Mouse (Mus musculus) midbrain, embryonic 13.5 days (tissue): ENCODE results near the gene Pih1d1. TPM values are rescaled to one million over a fixed set of nuclear protein-coding genes. Genes with fewer than 3 reads are reported as not detected.
"Not testable (repeated sequence)": the region's sequence is repeated elsewhere in the genome, so short reads cannot be mapped to it uniquely, and the experiment has no call there.

ENCODE experiments used
- ATAC-seq: fragments of 200-750 bp; cut with Nextera tagmentation; 2 replicates; pipeline ENCODE4 v1.8.0; 2017; ENCODE audit warnings: mild to moderate bottlenecking, moderate TSS enrichment, moderate library complexity
- H3K27ac ChIP-seq: fragments of 300-500 bp; sonication (generic); 2 replicates; pipeline ENCODE4 v1.5.1; 2015; ENCODE audit warnings: inconsistent platforms, mild to moderate bottlenecking, moderate library complexity
- H3K27me3 ChIP-seq: fragments of 300-500 bp; sonication (generic); 2 replicates; pipeline ENCODE4 v1.6.1; 2015; ENCODE audit warnings: mild to moderate bottlenecking, inconsistent platforms
- H3K36me3 ChIP-seq: fragments of 300-500 bp; sonication (generic); 2 replicates; pipeline ENCODE4 v1.6.1; 2015; ENCODE audit warnings: mild to moderate bottlenecking, inconsistent platforms
- H3K4me1 ChIP-seq: fragments of 300-500 bp; sonication (generic); replicated peaks from 2 replicates; pipeline ENCODE4 v1.6.1; 2015; ENCODE audit warnings: inconsistent platforms
- H3K4me2 ChIP-seq: fragments of 300-500 bp; sonication (generic); replicated peaks from 2 replicates; pipeline ENCODE4 v1.6.1; 2015; ENCODE audit warnings: moderate library complexity, mild to moderate bottlenecking, inconsistent platforms
- H3K4me3 ChIP-seq: fragments of 300-500 bp; sonication (generic); replicated peaks from 2 replicates; pipeline ENCODE4 v1.5.1; 2015; ENCODE audit warnings: mild to moderate bottlenecking, inconsistent platforms
- H3K9ac ChIP-seq: fragments of 300-500 bp; sonication (generic); replicated peaks from 2 replicates; pipeline ENCODE4 v1.6.1; 2015; ENCODE audit warnings: mild to moderate bottlenecking, inconsistent platforms
- H3K9me3 ChIP-seq: fragments of 300-500 bp; sonication (generic); 2 replicates; pipeline ENCODE4 v1.6.1; 2016; ENCODE audit warnings: mild to moderate bottlenecking, inconsistent platforms
- WGBS: fragments of 180-500 bp; shearing (Covaris S2); methylation state at CpG from one replicate; pipeline ENCODE4 v1.1.7; 2015; 5-methylcytosine and 5-hydroxymethylcytosine counted together
- polyA plus RNA-seq: library from polyadenylated mRNA; unstranded; fragments of >200 nt; fragmentation: Nextera tagmentation; extraction: Ambion mirVana; gene quantifications from 2 replicates; pipeline ENCODE4 v1.2.1, GENCODE M21; 2015

Gene Pih1d1
- polyA plus RNA-seq, 1 experiment from 2014 or later = 93.0 TPM

GRCm38 (mm10) chr7:45119780-45120709 is 34.1 kb upstream of the Pih1d1 start:
- H3K4me1 ChIP-seq = peaks cover 28% of the 10 kb centered on the region
- no peak overlapping the region for H3K4me2 ChIP-seq
- WGBS = 85% methylated on average over 5 of the region's 5 CpGs
- no peak overlapping the region; the same call in 1 of the 2 replicates for H3K4me3 ChIP-seq
- ATAC-seq = no peak
- no peak overlapping the region for H3K27ac ChIP-seq
- H3K36me3 ChIP-seq = peaks cover 59% of the 10 kb centered on the region
- no peaks in the 10 kb centered on the region for H3K9me3 ChIP-seq
- H3K27me3 ChIP-seq = no peaks in the 10 kb centered on the region
- 0 out of 2 replicates have a peak overlapping the region, but pooled peaks have one; percentile 23 for H3K9ac ChIP-seq

GRCm38 (mm10) chr7:45121404-45121803 is 32.7 kb upstream of the Pih1d1 start:
- Histone ChIP-seq H3K4me2 (no peak overlapping the region), H3K9ac (peak overlapping the region; percentile 49), H3K27ac (no peak overlapping the region), H3K4me3 (no peak overlapping the region), H3K27me3 (no peaks in the 10 kb centered on the region), H3K9me3 (no peaks in the 10 kb centered on the region), H3K4me1 (peaks cover 41% of the 10 kb centered on the region), H3K36me3 (peaks cover 73% of the 10 kb centered on the region)
- 82% methylated on average over 8 of the region's 8 CpGs for WGBS
- no peak for ATAC-seq

GRCm38 (mm10) chr7:45121966-45122365 is 32.1 kb upstream of the Pih1d1 start:
- no peak overlapping the region for H3K4me3 ChIP-seq
- peaks cover 47% of the 10 kb centered on the region for H3K4me1 ChIP-seq
- no peaks in the 10 kb centered on the region for H3K9me3 ChIP-seq
- no peaks in the 10 kb centered on the region for H3K27me3 ChIP-seq
- H3K4me2 ChIP-seq = no peak overlapping the region
- H3K9ac ChIP-seq = peak overlapping the region; percentile 49
- H3K27ac ChIP-seq = no peak overlapping the region
- no peak for ATAC-seq
- H3K36me3 ChIP-seq = peaks cover 79% of the 10 kb centered on the region

- no peak for ATAC-seq
- H3K4me2 ChIP-seq = peak overlapping the region; percentile 83
- 85% methylated on average over 15 of the region's 15 CpGs for WGBS
- H3K4me1 ChIP-seq = peaks cover 54% of the 10 kb centered on the region
- H3K9me3 ChIP-seq = no peaks in the 10 kb centered on the region
- H3K9ac ChIP-seq = peak overlapping the region; percentile 96
- no peaks in the 10 kb centered on the region for H3K27me3 ChIP-seq
- H3K36me3 ChIP-seq = peaks cover 78% of the 10 kb centered on the region
- peak overlapping the region; percentile 21; the same call in 1 of the 2 replicates for H3K27ac ChIP-seq
- peak overlapping the region; percentile 89 for H3K4me3 ChIP-seq
Measured at GRCm38 (mm10) chr7:45122561-45123185, 31.4 kb upstream of the Pih1d1 start.

GRCm38 (mm10) chr7:45123186-45123570 is 30.9 kb upstream of the Pih1d1 start:
- H3K9me3 ChIP-seq = no peaks in the 10 kb centered on the region
- H3K27me3 ChIP-seq = no peaks in the 10 kb centered on the region
- H3K9ac ChIP-seq = peak overlapping the region; percentile 96
- H3K27ac ChIP-seq = peak overlapping the region; percentile 21
- H3K36me3 ChIP-seq = peaks cover 73% of the 10 kb centered on the region
- peak overlapping the region; percentile 83 for H3K4me2 ChIP-seq
- WGBS = 26% methylated on average over 12 of the region's 12 CpGs
- H3K4me1 ChIP-seq = peaks cover 56% of the 10 kb centered on the region
- peak overlapping the region; percentile 89 for H3K4me3 ChIP-seq
- ATAC-seq = no peak

GRCm38 (mm10) chr7:45124224-45125143 is 29.6 kb upstream of the Pih1d1 start, which contains the start of gene Rps11:
TSS of gene Rps11 (minus strand) at chr7:45124439.
- ATAC-seq = peak; percentile 88
- H3K36me3 ChIP-seq = peaks cover 63% of the 10 kb centered on the region

GRCm38 (mm10) chr7:45125144-45125600 is 28.9 kb upstream of the Pih1d1 start:
- Histone ChIP-seq H3K4me3 (peak overlapping the region; percentile 11), H3K4me1 (peaks cover 64% of the 10 kb centered on the region), H3K36me3 (peaks cover 56% of the 10 kb centered on the region), H3K27ac (peak overlapping the region; percentile 89), H3K9ac (peak overlapping the region; percentile 60), H3K4me2 (peak overlapping the region; percentile 55), H3K27me3 (no peaks in the 10 kb centered on the region), H3K9me3 (no peaks in the 10 kb centered on the region)
- 28% methylated on average over 7 of the region's 7 CpGs for WGBS
- ATAC-seq = no peak

More at GRCm38 (mm10) chr7:45124224-45125143, 29.6 kb upstream of the Pih1d1 start, which contains the start of gene Rps11:
- no peaks in the 10 kb centered on the region for H3K27me3 ChIP-seq
- peak within 1 kb of the TSS; percentile 83 for H3K4me2 ChIP-seq
- no peaks in the 10 kb centered on the region for H3K9me3 ChIP-seq
- H3K9ac ChIP-seq = peak within 1 kb of the TSS; percentile 96
- H3K4me3 ChIP-seq = peak within 1 kb of the TSS; percentile 89
- WGBS = under 1% methylated on average over 59 of the region's 59 CpGs
- peak within 1 kb of the TSS; percentile 89 for H3K27ac ChIP-seq
- peaks cover 58% of the 10 kb centered on the region for H3K4me1 ChIP-seq

- ATAC-seq, H3K9me3 ChIP-seq, H3K27me3 ChIP-seq: not testable (repeated sequence)
- WGBS = 59% methylated on average over 5 of the region's 5 CpGs
- peak overlapping the region; percentile 60; the same call in 1 of the 2 replicates for H3K9ac ChIP-seq
- 0 out of 2 replicates have a peak overlapping the region, but pooled peaks have one; percentile 55 for H3K4me2 ChIP-seq
- H3K4me1 ChIP-seq = peaks cover 64% of the 10 kb centered on the region
- peak overlapping the region; percentile 89 for H3K27ac ChIP-seq
- peaks cover 52% of the 10 kb centered on the region for H3K36me3 ChIP-seq
- H3K4me3 ChIP-seq = peak overlapping the region; percentile 11
Measured at GRCm38 (mm10) chr7:45125649-45126048, 28.5 kb upstream of the Pih1d1 start.

GRCm38 (mm10) chr7:45126147-45126843 is 27.8 kb upstream of the Pih1d1 start:
- Histone ChIP-seq H3K27me3 (no peaks in the 10 kb centered on the region), H3K9ac (peak overlapping the region; percentile 97), H3K4me3 (peak overlapping the region; percentile 65), H3K4me1 (peaks cover 62% of the 10 kb centered on the region), H3K9me3 (no peaks in the 10 kb centered on the region), H3K4me2 (peak overlapping the region; percentile 75), H3K36me3 (peaks cover 45% of the 10 kb centered on the region), H3K27ac (peak overlapping the region; percentile 83)
- ATAC-seq = no peak
- 79% methylated on average over 17 of the region's 17 CpGs for WGBS

- H3K9me3 ChIP-seq = no peaks in the 10 kb centered on the region
- WGBS = 49% methylated on average over 21 of the region's 21 CpGs
- no peaks in the 10 kb centered on the region for H3K27me3 ChIP-seq
- H3K9ac ChIP-seq = peak overlapping the region; percentile 97
- H3K36me3 ChIP-seq = peaks cover 37% of the 10 kb centered on the region
- H3K27ac ChIP-seq = peak overlapping the region; percentile 83
- peak overlapping the region; percentile 65 for H3K4me3 ChIP-seq
- peaks cover 54% of the 10 kb centered on the region for H3K4me1 ChIP-seq
- no peak for ATAC-seq
- H3K4me2 ChIP-seq = peak overlapping the region; percentile 75
Measured at GRCm38 (mm10) chr7:45126844-45127699, 27.0 kb upstream of the Pih1d1 start.
